Mouse (Mus musculus): ENCODE measurements around the gene Peg10. TPM values are rescaled to one million over a fixed set of nuclear protein-coding genes. Genes with fewer than 3 reads are reported as not detected.
"Not testable (repeated sequence)": the region's sequence is repeated elsewhere in the genome, so short reads cannot be mapped to it uniquely, and the experiment has no call there.

Peg10 gene
- total and polyA plus RNA-seq, 2 experiments from 2014 or later, result 3.5 to 72.5 TPM

DNA sequence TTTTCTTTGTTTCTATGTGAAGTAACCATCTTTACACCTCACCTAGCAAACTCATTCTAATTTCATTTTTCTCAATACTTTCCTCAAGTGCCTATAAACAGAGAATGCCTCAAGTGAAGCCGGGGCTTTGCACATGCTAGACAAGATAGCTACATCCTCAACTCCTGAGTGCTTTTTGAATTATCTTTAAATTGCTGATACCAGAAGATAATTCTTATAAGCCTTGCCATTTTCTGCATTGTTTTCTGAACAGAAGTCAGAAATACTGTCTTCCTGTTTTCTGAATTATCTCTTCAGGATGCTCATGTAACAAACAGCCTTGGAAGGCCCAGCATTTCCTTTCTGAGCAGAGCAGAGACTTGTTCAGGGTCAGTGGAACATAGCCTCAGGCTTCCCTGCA is 49.2 kb downstream of the Peg10 start:
- H3K9ac ChIP-seq, result no peak overlapping the region
- DNase-seq (no peak), ATAC-seq (no peak)
- TF ChIP-seq CTCF (IDR thresholded peaks at IDR 0.05; ENCODE audit: low read depth), result no peak
- no peaks in the 10 kb centered on the region for H3K36me3 ChIP-seq (ENCODE audit: insufficient read depth)
- no peak overlapping the region for H3K27ac ChIP-seq (ENCODE audit: low read depth, low read length)
- WGBS, result 96% methylated on average over 1 of the region's 1 CpGs
- no peaks in the 10 kb centered on the region for H3K9me3 ChIP-seq (ENCODE audit: low read length)
- no peak overlapping the region for H3K4me2 ChIP-seq (ENCODE audit: low read depth)
- H3K4me1 ChIP-seq (ENCODE audit: insufficient read depth), result no peaks in the 10 kb centered on the region
- no peaks in the 10 kb centered on the region for H3K27me3 ChIP-seq (ENCODE audit: insufficient read depth, low read length)
- no peak overlapping the region for H3K4me3 ChIP-seq (ENCODE audit: low read depth, low read length)

DNA sequence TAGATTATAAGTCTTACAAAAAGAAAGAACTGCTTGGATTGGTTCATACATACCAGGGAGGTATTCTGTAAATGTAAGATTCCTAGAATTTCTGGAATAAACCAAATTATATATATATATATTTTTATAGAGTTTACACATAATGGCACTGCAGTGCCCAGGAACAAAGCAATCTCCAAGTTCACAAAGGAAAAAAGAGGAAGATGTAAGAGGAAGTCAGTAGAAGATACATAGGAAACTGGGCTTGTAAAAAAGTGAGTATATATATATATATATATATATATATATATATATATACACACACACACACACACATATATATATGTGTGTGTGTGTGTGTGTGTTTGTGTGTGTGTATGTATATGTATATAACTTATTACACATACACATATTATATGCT is 50.2 kb downstream of the Peg10 start:
- H3K4me3 ChIP-seq (ENCODE audit: low read depth, low read length); H3K4me2 ChIP-seq (ENCODE audit: low read depth); H3K36me3 ChIP-seq (ENCODE audit: insufficient read depth); H3K4me1 ChIP-seq (ENCODE audit: insufficient read depth); H3K9me3 ChIP-seq (ENCODE audit: low read length); DNase-seq; H3K27ac ChIP-seq (ENCODE audit: low read depth, low read length); H3K27me3 ChIP-seq (ENCODE audit: insufficient read depth, low read length); ATAC-seq; H3K9ac ChIP-seq: not testable (repeated sequence)

DNA sequence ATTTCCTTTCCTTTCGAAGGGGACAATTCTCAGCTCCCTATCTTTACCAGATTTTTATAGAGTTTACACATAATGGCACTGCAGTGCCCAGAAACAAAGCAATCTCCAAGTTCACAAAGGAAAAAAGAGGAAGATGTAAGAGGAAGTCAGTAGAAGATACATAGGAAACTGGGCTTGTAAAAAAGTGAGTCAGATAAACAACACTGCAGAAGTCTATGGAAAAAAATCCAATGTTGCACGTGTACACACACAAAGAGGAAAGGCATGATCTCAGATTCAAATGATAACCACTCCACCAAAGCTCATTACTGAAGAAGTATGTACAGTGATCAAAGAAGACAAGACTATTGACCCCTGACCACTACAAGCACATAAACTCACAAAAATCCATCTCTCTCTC is 51.3 kb downstream of the Peg10 start:
- Histone ChIP-seq H3K27me3 (ENCODE audit: insufficient read depth, low read length) (no peaks in the 10 kb centered on the region), H3K4me1 (ENCODE audit: insufficient read depth) (no peaks in the 10 kb centered on the region), H3K27ac (ENCODE audit: low read depth, low read length) (no peak overlapping the region), H3K9ac (no peak overlapping the region), H3K36me3 (ENCODE audit: insufficient read depth) (no peaks in the 10 kb centered on the region), H3K4me3 (ENCODE audit: low read depth, low read length) (no peak overlapping the region), H3K9me3 (ENCODE audit: low read length) (no peaks in the 10 kb centered on the region), H3K4me2 (ENCODE audit: low read depth) (no peak overlapping the region)
- no peak for ATAC-seq
- no peak for TF ChIP-seq CTCF (IDR thresholded peaks at IDR 0.05; ENCODE audit: low read depth)
- no peak for DNase-seq
- 74% methylated on average over 2 of the region's 2 CpGs for WGBS

DNA sequence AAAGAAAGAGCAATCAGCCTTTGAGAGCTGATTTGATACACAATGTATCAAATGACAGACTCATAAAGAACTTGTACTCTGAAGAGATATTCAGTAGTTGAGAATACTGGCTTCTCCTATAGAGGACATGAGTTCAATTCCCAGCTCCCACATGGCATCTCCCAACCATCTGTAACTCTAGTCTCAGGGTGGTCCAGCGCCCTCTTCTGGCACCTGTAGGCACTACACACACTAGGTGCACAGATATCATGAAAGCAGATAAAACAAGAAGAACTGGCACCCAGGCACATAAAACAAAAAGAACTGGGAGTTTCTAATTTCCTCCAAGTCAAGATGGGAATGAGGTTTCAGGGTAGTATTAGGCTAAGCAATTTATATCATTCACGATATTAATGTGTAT is 52.3 kb downstream of the Peg10 start:
- no peak for TF ChIP-seq CTCF (IDR thresholded peaks at IDR 0.05; ENCODE audit: low read depth)
- no peak overlapping the region for H3K9ac ChIP-seq
- ATAC-seq (no peak), DNase-seq (no peak)
- no peak overlapping the region for H3K4me3 ChIP-seq (ENCODE audit: low read depth, low read length)
- H3K4me1 ChIP-seq (ENCODE audit: insufficient read depth), result no peaks in the 10 kb centered on the region
- no peak overlapping the region for H3K4me2 ChIP-seq (ENCODE audit: low read depth)
- H3K27ac ChIP-seq (ENCODE audit: low read depth, low read length), result no peak overlapping the region
- H3K27me3 ChIP-seq (ENCODE audit: insufficient read depth, low read length), result no peaks in the 10 kb centered on the region
- H3K9me3 ChIP-seq (ENCODE audit: low read length), result no peaks in the 10 kb centered on the region
- no peaks in the 10 kb centered on the region for H3K36me3 ChIP-seq (ENCODE audit: insufficient read depth)
- WGBS, result 80% methylated on average over 2 of the region's 2 CpGs

DNA sequence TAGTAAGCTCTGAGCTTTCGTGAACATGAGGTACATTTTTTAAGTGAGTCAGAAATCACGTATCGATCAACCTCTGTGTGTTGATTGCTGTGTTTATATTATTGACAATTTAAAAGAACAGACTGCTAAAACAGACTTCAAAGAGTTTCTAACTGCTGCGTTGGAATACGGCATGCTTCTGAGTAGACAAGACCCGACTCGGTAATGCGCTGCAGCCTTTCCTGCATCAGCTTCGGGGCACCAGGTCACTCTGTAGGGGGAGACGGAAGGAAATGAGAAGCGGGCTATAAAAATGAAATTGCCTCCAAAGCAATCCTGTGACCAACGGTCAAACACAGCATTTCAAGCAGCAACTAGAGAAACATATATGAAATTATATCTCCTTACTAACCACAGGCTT is 59.9 kb downstream of the Peg10 start:
- no peak for ATAC-seq
- Histone ChIP-seq H3K36me3 (ENCODE audit: insufficient read depth) (no peaks in the 10 kb centered on the region), H3K27me3 (ENCODE audit: insufficient read depth, low read length) (no peaks in the 10 kb centered on the region), H3K4me2 (ENCODE audit: low read depth) (no peak overlapping the region), H3K4me1 (ENCODE audit: insufficient read depth) (no peaks in the 10 kb centered on the region), H3K9ac (no peak overlapping the region), H3K4me3 (ENCODE audit: low read depth, low read length) (no peak overlapping the region), H3K27ac (ENCODE audit: low read depth, low read length) (no peak overlapping the region), H3K9me3 (ENCODE audit: low read length) (no peaks in the 10 kb centered on the region)
- no peak for TF ChIP-seq CTCF (IDR thresholded peaks at IDR 0.05; ENCODE audit: low read depth)
- no peak for DNase-seq
- WGBS, result 73% methylated on average over 12 of the region's 12 CpGs

Other genes starting within 250 kb of the Peg10 start
- gene Col1a2, start 242.5 kb upstream of the Peg10 start, total RNA-seq (2014; rRNA removed), result 62.9 and 255 TPM in 2 replicates
- 39.6 and 43.2 TPM in 2 replicates for gene Col1a2, start 242.5 kb upstream of the Peg10 start, polyA plus RNA-seq (2015; fragmentation: Nextera tagmentation; extraction: Ambion mirVana)
- 77.9 and 90.3 TPM in 2 replicates for gene Casd1, start 146.5 kb upstream of the Peg10 start, total RNA-seq (2014; rRNA removed)
- gene Casd1, start 146.5 kb upstream of the Peg10 start, polyA plus RNA-seq (2015; fragmentation: Nextera tagmentation; extraction: Ambion mirVana), result 27.0 and 38.7 TPM in 2 replicates
- 36.2 and 44.5 TPM in 2 replicates for gene Sgce, start 99 bp upstream of the Peg10 start, total RNA-seq (2014; rRNA removed)
- 30.6 and 39.4 TPM in 2 replicates for gene Sgce, start 99 bp upstream of the Peg10 start, polyA plus RNA-seq (2015; fragmentation: Nextera tagmentation; extraction: Ambion mirVana)
- gene Ppp1r9a, start 155.6 kb downstream of the Peg10 start, total RNA-seq (2014; rRNA removed), result 59.1 and 85.5 TPM in 2 replicates
- gene Ppp1r9a, start 155.6 kb downstream of the Peg10 start, polyA plus RNA-seq (2015; fragmentation: Nextera tagmentation; extraction: Ambion mirVana), result 19.3 and 39.1 TPM in 2 replicates

All from forebrain, postnatal 0 days (tissue).